Mouse (Mus musculus): Measurements from ENCODE around the gene Cycs. TPM values are rescaled to one million over a fixed set of nuclear protein-coding genes. Genes with fewer than 3 reads are reported as not detected.
"Not testable (repeated sequence)": the region's sequence is repeated elsewhere in the genome, so short reads cannot be mapped to it uniquely, and the experiment has no call there.

The Cycs gene
- polyA plus RNA-seq, 1 experiment = 51.9 TPM

DNA sequence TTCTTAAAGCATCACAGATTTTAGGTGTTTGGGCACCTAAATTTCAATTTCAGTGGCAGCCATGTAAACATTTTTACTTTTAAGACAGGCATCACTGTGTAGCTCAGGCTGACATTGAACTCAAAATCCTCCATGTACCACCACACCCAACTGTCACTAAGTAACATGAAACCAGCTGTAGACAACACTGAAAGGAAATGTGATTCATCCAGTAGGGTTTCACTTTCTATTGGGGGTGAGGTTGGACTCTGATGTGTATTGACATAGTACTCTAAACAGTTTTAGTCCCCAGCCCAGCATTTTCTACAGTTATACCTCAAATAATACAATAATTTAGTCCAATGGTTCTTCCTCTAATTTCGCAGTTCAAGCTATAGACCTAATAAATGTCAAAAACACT is 5.6 kb downstream of the Cycs start:
- no peak overlapping the region for H3K4me3 ChIP-seq
- H3K4me2 ChIP-seq (ENCODE audit: low read depth) = no peak overlapping the region
- TF ChIP-seq REST (IDR thresholded peaks at IDR 0.05; ENCODE audit: insufficient read depth, insufficient read length) = no peak
- no peak for TF ChIP-seq POLR2AphosphoS2 (IDR thresholded peaks at IDR 0.05; ENCODE audit: insufficient read length, low read depth)
- no peak for TF ChIP-seq MAX (IDR thresholded peaks at IDR 0.05; ENCODE audit: low read depth)
- no peak for TF ChIP-seq E2F4 (IDR thresholded peaks at IDR 0.05; ENCODE audit: insufficient read depth)
- TF ChIP-seq CEBPB (IDR thresholded peaks at IDR 0.05; ENCODE audit: insufficient read depth, poor library complexity, severe bottlenecking) = no peak
- no peak for TF ChIP-seq MYOD1 (IDR thresholded peaks at IDR 0.05; ENCODE audit: control insufficient read depth in 1 of 3, insufficient read length in 2 of 3, low read depth in 2 of 3)
- no peak for TF ChIP-seq USF1 (IDR thresholded peaks at IDR 0.05; ENCODE audit: low read depth)
- TF ChIP-seq MYOG (IDR thresholded peaks at IDR 0.05; ENCODE audit: control insufficient read depth in 1 of 3, insufficient read depth in 1 of 3, insufficient read length in 2 of 3, low read depth in 2 of 3) = no peak
- no peak for TF ChIP-seq TCF3 (IDR thresholded peaks at IDR 0.05; ENCODE audit: insufficient read length, low read depth)
- no peak for TF ChIP-seq TCF12 (IDR thresholded peaks at IDR 0.05; ENCODE audit: insufficient read depth, poor library complexity, severe bottlenecking)
- TF ChIP-seq POLR2A (IDR thresholded peaks at IDR 0.05; ENCODE audit: insufficient read length, low read depth) = no peak
- no peak for TF ChIP-seq SRF (IDR thresholded peaks at IDR 0.05; ENCODE audit: control insufficient read depth, insufficient read length, low read depth)

DNA sequence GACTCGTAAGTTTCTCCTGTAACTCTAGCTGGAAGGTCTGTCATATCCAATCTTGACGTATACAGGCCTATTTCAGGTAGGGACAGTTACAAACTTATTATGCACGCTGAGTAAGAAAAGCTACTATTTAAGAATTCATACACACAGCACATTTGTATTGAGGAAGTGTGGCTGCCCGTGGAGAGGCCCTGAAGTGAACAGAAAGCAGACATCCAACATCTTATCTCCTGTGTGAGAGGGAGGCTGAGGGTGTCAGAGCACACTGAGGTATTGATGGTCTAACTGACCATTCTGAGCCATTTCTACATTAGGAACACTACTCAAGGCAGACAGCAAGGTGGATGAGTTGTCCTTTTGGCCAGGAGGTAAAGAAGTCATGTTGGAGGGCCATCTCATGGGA is 7.5 kb downstream of the Cycs start:
- no peak for TF ChIP-seq MYOG (IDR thresholded peaks at IDR 0.05; ENCODE audit: control insufficient read depth in 1 of 3, insufficient read depth in 1 of 3, insufficient read length in 2 of 3, low read depth in 2 of 3)
- no peak for TF ChIP-seq E2F4 (IDR thresholded peaks at IDR 0.05; ENCODE audit: insufficient read depth)
- TF ChIP-seq CEBPB (IDR thresholded peaks at IDR 0.05; ENCODE audit: insufficient read depth, poor library complexity, severe bottlenecking) = no peak
- TF ChIP-seq TCF3 (IDR thresholded peaks at IDR 0.05; ENCODE audit: insufficient read length, low read depth) = no peak
- TF ChIP-seq MAX (IDR thresholded peaks at IDR 0.05; ENCODE audit: low read depth) = no peak
- no peak for TF ChIP-seq USF1 (IDR thresholded peaks at IDR 0.05; ENCODE audit: low read depth)
- TF ChIP-seq POLR2A (IDR thresholded peaks at IDR 0.05; ENCODE audit: insufficient read length, low read depth) = no peak
- TF ChIP-seq REST (IDR thresholded peaks at IDR 0.05; ENCODE audit: insufficient read depth, insufficient read length) = no peak
- TF ChIP-seq TCF12 (IDR thresholded peaks at IDR 0.05; ENCODE audit: insufficient read depth, poor library complexity, severe bottlenecking) = no peak
- no peak for TF ChIP-seq SRF (IDR thresholded peaks at IDR 0.05; ENCODE audit: control insufficient read depth, insufficient read length, low read depth)
- no peak for TF ChIP-seq MYOD1 (IDR thresholded peaks at IDR 0.05; ENCODE audit: control insufficient read depth in 1 of 3, insufficient read length in 2 of 3, low read depth in 2 of 3)
- TF ChIP-seq POLR2AphosphoS2 (IDR thresholded peaks at IDR 0.05; ENCODE audit: insufficient read length, low read depth) = no peak
- Histone ChIP-seq H3K79me2 (ENCODE audit: control insufficient read depth, insufficient read depth) (no peaks in the 10 kb centered on the region), H3K27me3 (ENCODE audit: control insufficient read depth, insufficient read depth, insufficient read length) (no peaks in the 10 kb centered on the region), H3K36me3 (ENCODE audit: control insufficient read depth, insufficient read depth) (peaks cover 17% of the 10 kb centered on the region), H3K4me2 (ENCODE audit: low read depth) (no peak overlapping the region), H3K4me3 (no peak overlapping the region), H3ac (ENCODE audit: control insufficient read depth, insufficient read length) (no peak overlapping the region)

More for the DNA sequence above, 5.6 kb downstream of the Cycs start:
- peaks cover 8% of the 10 kb centered on the region for H3K79me2 ChIP-seq (ENCODE audit: control insufficient read depth, insufficient read depth)
- peaks cover 22% of the 10 kb centered on the region for H3K36me3 ChIP-seq (ENCODE audit: control insufficient read depth, insufficient read depth)
- H3ac ChIP-seq (ENCODE audit: control insufficient read depth, insufficient read length) = no peak overlapping the region
- no peaks in the 10 kb centered on the region for H3K27me3 ChIP-seq (ENCODE audit: control insufficient read depth, insufficient read depth, insufficient read length)

DNA sequence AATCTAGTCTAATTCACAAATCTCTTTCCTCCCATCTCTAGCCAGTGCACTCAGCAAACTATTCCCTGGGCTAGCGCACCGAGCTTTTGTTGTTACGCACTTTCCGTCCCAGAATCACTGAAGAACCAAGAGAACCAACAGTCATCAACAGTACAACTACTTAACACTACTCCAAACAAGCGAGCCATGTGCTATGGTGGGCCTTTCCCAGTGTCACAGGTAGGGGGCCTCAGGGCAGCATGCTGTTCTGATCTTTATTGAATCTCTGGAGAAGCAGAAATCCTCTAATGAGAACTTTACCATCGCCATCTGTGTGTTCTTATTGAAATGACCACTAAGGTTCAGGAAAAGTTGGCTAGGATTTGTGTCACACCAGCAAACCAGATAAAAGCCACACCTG is 8.8 kb downstream of the Cycs start:
- Histone ChIP-seq H3K27me3 (ENCODE audit: control insufficient read depth, insufficient read depth, insufficient read length) (no peaks in the 10 kb centered on the region), H3K4me3 (no peak overlapping the region), H3K4me2 (ENCODE audit: low read depth) (no peak overlapping the region), H3K36me3 (ENCODE audit: control insufficient read depth, insufficient read depth) (peaks cover 5% of the 10 kb centered on the region), H3K79me2 (ENCODE audit: control insufficient read depth, insufficient read depth) (no peaks in the 10 kb centered on the region), H3ac (ENCODE audit: control insufficient read depth, insufficient read length) (no peak overlapping the region)
- TF ChIP-seq POLR2A (IDR thresholded peaks at IDR 0.05; ENCODE audit: insufficient read length, low read depth) = no peak
- TF ChIP-seq SRF (IDR thresholded peaks at IDR 0.05; ENCODE audit: control insufficient read depth, insufficient read length, low read depth) = no peak
- no peak for TF ChIP-seq TCF3 (IDR thresholded peaks at IDR 0.05; ENCODE audit: insufficient read length, low read depth)
- no peak for TF ChIP-seq CEBPB (IDR thresholded peaks at IDR 0.05; ENCODE audit: insufficient read depth, poor library complexity, severe bottlenecking)
- no peak for TF ChIP-seq MYOG (IDR thresholded peaks at IDR 0.05; ENCODE audit: control insufficient read depth in 1 of 3, insufficient read depth in 1 of 3, insufficient read length in 2 of 3, low read depth in 2 of 3)
- no peak for TF ChIP-seq TCF12 (IDR thresholded peaks at IDR 0.05; ENCODE audit: insufficient read depth, poor library complexity, severe bottlenecking)
- no peak for TF ChIP-seq USF1 (IDR thresholded peaks at IDR 0.05; ENCODE audit: low read depth)
- TF ChIP-seq MYOD1 (IDR thresholded peaks at IDR 0.05; ENCODE audit: control insufficient read depth in 1 of 3, insufficient read length in 2 of 3, low read depth in 2 of 3) = no peak
- TF ChIP-seq POLR2AphosphoS2 (IDR thresholded peaks at IDR 0.05; ENCODE audit: insufficient read length, low read depth) = no peak

DNA sequence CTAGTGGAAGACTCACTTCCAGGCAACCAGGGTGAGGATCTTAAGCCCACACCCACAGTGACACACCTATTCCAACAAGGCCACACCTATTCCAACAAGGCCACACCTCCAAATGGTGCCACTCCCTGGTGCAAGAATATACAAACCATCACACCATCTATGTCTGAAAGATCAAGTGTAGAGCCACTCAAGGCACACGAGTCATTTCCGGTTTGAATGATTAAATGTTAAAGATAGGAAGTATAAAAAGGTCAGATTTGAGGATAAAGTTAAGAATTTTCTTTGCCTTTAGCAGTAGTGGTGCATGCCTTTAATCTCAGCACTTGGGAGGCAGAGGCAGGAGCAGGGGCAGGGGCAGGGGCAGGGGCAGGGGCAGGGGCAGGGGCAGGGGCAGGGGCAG is 12.1 kb downstream of the Cycs start:
- not testable (repeated sequence) for H3K27me3 ChIP-seq (ENCODE audit: control insufficient read depth, insufficient read depth, insufficient read length); H3K4me2 ChIP-seq (ENCODE audit: low read depth); H3ac ChIP-seq (ENCODE audit: control insufficient read depth, insufficient read length); H3K36me3 ChIP-seq (ENCODE audit: control insufficient read depth, insufficient read depth); H3K79me2 ChIP-seq (ENCODE audit: control insufficient read depth, insufficient read depth); H3K4me3 ChIP-seq

DNA sequence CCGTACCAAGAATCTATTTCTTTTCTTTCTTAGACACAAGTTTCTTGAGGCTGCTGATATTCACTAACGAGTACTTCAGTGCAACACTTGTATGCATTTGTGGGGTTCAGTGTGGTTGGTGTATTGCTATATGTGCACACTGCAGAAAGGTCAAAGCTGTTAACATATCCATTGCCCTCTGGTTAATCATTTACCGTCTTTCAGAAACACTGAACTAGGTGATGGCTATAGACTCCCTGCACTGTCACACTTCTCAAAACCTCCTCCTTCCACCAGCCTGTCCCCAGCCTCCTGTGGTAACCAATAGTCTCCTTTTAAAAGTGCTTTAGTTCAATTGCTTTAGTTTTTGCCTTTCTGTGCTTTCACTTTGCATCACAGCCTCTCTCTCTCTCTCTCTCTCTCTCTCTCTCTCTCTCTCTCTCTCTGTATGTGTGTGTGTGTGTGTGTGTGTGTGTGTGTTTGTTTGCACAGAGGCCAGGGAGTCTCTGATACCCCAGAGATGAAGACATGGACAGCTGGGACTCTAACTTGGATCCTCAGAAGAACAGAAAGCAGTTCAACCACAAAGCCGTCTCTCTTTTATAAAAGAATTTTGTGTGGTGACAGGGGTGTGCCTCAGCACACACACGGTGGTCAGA is 13.3 kb downstream of the Cycs start:
- no peak overlapping the region for H3K4me3 ChIP-seq
- no peak overlapping the region for H3ac ChIP-seq (ENCODE audit: control insufficient read depth, insufficient read length)
- H3K27me3 ChIP-seq (ENCODE audit: control insufficient read depth, insufficient read depth, insufficient read length) = no peaks in the 10 kb centered on the region
- no peaks in the 10 kb centered on the region for H3K36me3 ChIP-seq (ENCODE audit: control insufficient read depth, insufficient read depth)
- no peaks in the 10 kb centered on the region for H3K79me2 ChIP-seq (ENCODE audit: control insufficient read depth, insufficient read depth)
- TF ChIP-seq E2F4 (IDR thresholded peaks at IDR 0.05; ENCODE audit: insufficient read depth) (no peak), MAX (IDR thresholded peaks at IDR 0.05; ENCODE audit: low read depth) (no peak), REST (IDR thresholded peaks at IDR 0.05; ENCODE audit: insufficient read depth, insufficient read length) (no peak), POLR2AphosphoS2 (IDR thresholded peaks at IDR 0.05; ENCODE audit: insufficient read length, low read depth) (no peak), MYOD1 (IDR thresholded peaks at IDR 0.05; ENCODE audit: control insufficient read depth in 1 of 3, insufficient read length in 2 of 3, low read depth in 2 of 3) (no peak), USF1 (IDR thresholded peaks at IDR 0.05; ENCODE audit: low read depth) (no peak), SRF (IDR thresholded peaks at IDR 0.05; ENCODE audit: control insufficient read depth, insufficient read length, low read depth) (no peak), TCF12 (IDR thresholded peaks at IDR 0.05; ENCODE audit: insufficient read depth, poor library complexity, severe bottlenecking) (no peak), POLR2A (IDR thresholded peaks at IDR 0.05; ENCODE audit: insufficient read length, low read depth) (no peak), TCF3 (IDR thresholded peaks at IDR 0.05; ENCODE audit: insufficient read length, low read depth) (no peak), MYOG (IDR thresholded peaks at IDR 0.05; ENCODE audit: control insufficient read depth in 1 of 3, insufficient read depth in 1 of 3, insufficient read length in 2 of 3, low read depth in 2 of 3) (no peak), CEBPB (IDR thresholded peaks at IDR 0.05; ENCODE audit: insufficient read depth, poor library complexity, severe bottlenecking) (no peak)
- no peak overlapping the region for H3K4me2 ChIP-seq (ENCODE audit: low read depth)

Measured in myocyte (in vitro differentiated cells).